Mouse (Mus musculus): ENCODE results near the gene 0610040J01Rik. TPM values are rescaled to one million over a fixed set of nuclear protein-coding genes. Genes with fewer than 3 reads are reported as not detected.

0610040J01Rik gene
- polyA plus RNA-seq, 1 experiment from 2014 or later: 11.8 TPM

DNA sequence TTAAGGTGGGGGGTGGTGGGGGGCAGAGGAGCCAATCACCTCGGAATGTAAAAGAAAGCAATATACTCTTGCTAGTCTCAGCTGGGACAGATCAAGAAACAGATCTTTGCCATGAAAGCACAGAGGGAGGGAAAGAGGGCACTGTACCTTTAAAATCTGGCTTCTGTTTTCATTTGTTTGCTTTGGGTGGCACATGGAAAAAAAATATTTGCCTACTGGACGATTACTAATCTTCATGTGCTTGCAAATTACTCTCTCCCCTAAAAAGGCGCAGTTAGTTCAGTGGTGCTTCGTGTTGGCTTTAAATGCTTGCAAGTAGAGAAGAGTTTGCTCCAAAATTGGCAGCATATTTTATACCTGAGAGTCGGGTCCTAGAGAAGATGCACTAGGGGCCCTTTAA, 13.7 kb downstream of the 0610040J01Rik start:
- Histone ChIP-seq H3K4me3 (ENCODE audit: low read depth, low read length) (no peak overlapping the region), H3K4me1 (replicated peaks; ENCODE audit: control insufficient read depth, insufficient read depth, low read length) (peaks cover 31% of the 10 kb centered on the region), H3K9me3 (ENCODE audit: control insufficient read depth, low read length) (no peaks in the 10 kb centered on the region), H3K27ac (ENCODE audit: low read depth, low read length) (no peak overlapping the region), H3K36me3 (ENCODE audit: control insufficient read depth, insufficient read depth, low read length) (no peaks in the 10 kb centered on the region), H3K4me2 (no peak overlapping the region), H3K27me3 (replicated peaks; ENCODE audit: control insufficient read depth, insufficient read depth, low read length) (no peaks in the 10 kb centered on the region), H3K9ac (ENCODE audit: low read depth, low read length) (no peak overlapping the region)
- DNase-seq (ENCODE audit: low spot score) (no peak), ATAC-seq (replicated peaks; ENCODE audit: low FRiP score) (no peak)
- WGBS: 68% methylated on average over 5 of the region's 5 CpGs

DNA sequence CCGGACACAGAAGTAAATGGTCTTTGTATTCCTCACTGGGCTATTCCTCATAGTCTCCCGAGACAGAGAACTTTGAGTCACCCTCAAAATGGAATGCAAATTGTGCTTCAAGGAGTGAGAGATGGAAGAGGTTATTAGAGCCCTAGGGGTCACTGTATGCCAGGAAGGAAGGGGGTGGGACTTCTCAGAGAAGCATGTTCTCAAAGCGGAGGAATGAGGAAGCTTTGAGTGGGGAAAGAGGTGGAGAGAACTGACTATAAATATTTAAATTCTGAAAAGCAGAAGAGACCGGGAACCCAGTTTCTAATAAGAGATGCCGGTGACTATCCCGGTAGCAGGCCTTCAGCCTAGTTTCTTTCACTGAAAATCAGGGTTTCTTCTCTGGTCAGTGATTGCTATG, 14.8 kb downstream of the 0610040J01Rik start:
- peak overlapping the region; percentile 25 for H3K4me2 ChIP-seq
- H3K27ac ChIP-seq (ENCODE audit: low read depth, low read length): 0 out of 2 replicates have a peak overlapping the region, but pooled peaks have one; percentile 19
- H3K4me1 ChIP-seq (replicated peaks; ENCODE audit: control insufficient read depth, insufficient read depth, low read length): peaks cover 26% of the 10 kb centered on the region
- WGBS: 39% methylated on average over 6 of the region's 6 CpGs
- H3K4me3 ChIP-seq (ENCODE audit: low read depth, low read length): no peak overlapping the region
- no peaks in the 10 kb centered on the region for H3K36me3 ChIP-seq (ENCODE audit: control insufficient read depth, insufficient read depth, low read length)
- H3K9ac ChIP-seq (ENCODE audit: low read depth, low read length): no peak overlapping the region
- ATAC-seq (replicated peaks; ENCODE audit: low FRiP score) (no peak), DNase-seq (ENCODE audit: low spot score) (no peak)
- H3K9me3 ChIP-seq (ENCODE audit: control insufficient read depth, low read length): no peaks in the 10 kb centered on the region
- H3K27me3 ChIP-seq (replicated peaks; ENCODE audit: control insufficient read depth, insufficient read depth, low read length): no peaks in the 10 kb centered on the region

DNA sequence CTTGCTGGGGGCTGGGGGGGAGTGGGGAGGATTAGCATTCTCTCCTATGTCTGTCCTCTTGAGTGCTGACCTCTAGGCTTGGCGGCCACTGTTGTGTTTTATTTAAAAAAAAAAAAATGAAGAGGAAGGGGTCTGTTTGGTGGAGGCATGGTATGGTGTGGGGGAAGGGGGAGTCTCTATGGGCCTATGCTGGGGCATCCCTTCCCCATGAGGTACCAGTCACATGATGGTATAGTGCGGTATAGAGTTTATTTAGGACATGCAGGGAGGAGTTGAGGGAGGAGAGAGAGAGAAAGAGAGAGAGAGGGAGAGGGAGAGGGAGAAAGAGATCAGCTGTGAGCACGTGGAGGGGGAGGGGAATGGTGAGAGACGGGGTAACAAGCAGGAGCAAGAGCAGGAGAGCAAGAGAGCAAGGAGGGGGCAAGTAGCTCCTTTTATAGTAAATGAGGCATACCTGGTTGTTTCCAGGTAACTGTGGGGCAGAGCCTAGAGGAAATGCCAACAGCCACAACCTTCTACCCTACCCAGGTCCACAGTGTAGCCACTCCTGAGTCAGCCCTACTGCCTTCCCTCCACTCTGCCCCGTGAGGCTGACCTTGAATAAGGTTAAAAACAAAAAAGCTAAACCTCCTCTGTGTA, 15.4 kb downstream of the 0610040J01Rik start:
- Histone ChIP-seq H3K4me1 (replicated peaks; ENCODE audit: control insufficient read depth, insufficient read depth, low read length) (peaks cover 21% of the 10 kb centered on the region), H3K4me2 (no peak overlapping the region; the same call in 1 of the 2 replicates), H3K9me3 (ENCODE audit: control insufficient read depth, low read length) (no peaks in the 10 kb centered on the region), H3K27me3 (replicated peaks; ENCODE audit: control insufficient read depth, insufficient read depth, low read length) (no peaks in the 10 kb centered on the region), H3K36me3 (ENCODE audit: control insufficient read depth, insufficient read depth, low read length) (no peaks in the 10 kb centered on the region), H3K9ac (ENCODE audit: low read depth, low read length) (no peak overlapping the region), H3K4me3 (ENCODE audit: low read depth, low read length) (no peak overlapping the region), H3K27ac (ENCODE audit: low read depth, low read length) (0 out of 2 replicates have a peak overlapping the region, but pooled peaks have one; percentile 19)
- DNase-seq (ENCODE audit: low spot score) (no peak), ATAC-seq (replicated peaks; ENCODE audit: low FRiP score) (no peak)
- WGBS: 22% methylated on average over 5 of the region's 5 CpGs

DNA sequence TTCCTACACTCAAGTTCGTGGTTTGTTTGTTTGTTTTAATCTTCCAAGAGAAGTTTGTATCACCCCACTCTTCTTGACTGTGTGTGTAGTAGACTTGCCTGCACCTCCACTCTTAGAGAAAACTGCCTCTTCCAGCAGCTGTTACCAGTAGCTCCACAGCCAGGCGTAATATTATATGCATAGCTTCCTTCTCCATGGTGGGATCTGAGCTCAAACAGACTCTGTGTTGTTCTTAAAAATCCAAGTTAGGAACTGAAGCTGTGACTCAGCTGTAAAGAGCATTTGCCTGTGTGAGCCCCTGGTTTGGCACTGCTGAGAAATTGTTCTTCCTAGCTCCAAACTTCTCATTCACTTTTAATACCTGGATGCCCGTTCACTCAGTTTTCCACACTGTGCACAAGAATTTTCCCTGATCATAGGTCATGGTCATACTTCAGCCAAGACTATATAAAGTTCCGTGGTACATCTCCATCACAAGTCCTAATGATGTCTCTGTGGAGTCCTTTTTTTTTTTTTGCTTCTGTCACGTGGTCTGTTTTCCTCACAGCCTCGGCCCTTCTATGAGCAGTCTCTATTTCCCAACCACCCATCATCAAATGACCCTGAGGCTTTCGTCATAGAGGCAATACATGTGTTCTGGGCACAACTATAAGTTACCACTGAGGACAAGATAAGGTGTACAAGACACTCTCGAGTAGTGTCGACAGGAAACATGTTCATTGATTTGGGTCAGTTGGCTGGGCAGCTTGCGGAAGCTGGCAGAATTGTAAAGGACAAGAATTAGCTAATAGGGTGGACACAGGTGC, 16.4 kb downstream of the 0610040J01Rik start:
- no peak for DNase-seq (ENCODE audit: low spot score)

DNA sequence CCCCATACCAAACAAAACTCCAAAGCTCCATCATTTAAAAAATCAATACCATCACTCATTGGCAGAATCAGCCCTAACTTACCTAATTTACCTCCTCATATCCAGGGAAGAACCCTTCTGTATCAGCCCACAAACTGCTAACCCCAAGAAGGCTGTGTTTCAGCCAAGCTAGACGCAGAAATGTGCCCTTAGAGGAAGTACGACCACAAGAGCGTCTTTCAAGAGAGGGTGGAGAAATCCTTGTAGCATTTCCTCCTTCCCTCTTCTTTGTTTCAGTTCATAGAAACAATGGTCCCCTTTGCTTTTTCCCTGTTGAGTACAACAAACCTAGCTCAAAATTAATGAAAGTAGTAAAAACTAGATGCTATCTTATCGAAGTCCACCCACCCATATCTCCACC, 18.9 kb downstream of the 0610040J01Rik start:
- ATAC-seq (replicated peaks; ENCODE audit: low FRiP score) (no peak), DNase-seq (ENCODE audit: low spot score) (no peak)
- no peaks in the 10 kb centered on the region for H3K9me3 ChIP-seq (ENCODE audit: control insufficient read depth, low read length)
- no peak overlapping the region for H3K4me3 ChIP-seq (ENCODE audit: low read depth, low read length)
- H3K9ac ChIP-seq (ENCODE audit: low read depth, low read length): no peak overlapping the region
- no peak overlapping the region for H3K4me2 ChIP-seq
- H3K4me1 ChIP-seq (replicated peaks; ENCODE audit: control insufficient read depth, insufficient read depth, low read length): peaks cover 5% of the 10 kb centered on the region; the same call in 1 of the 2 replicates
- WGBS: 42% methylated on average over 4 of the region's 4 CpGs
- no peaks in the 10 kb centered on the region for H3K36me3 ChIP-seq (ENCODE audit: control insufficient read depth, insufficient read depth, low read length)
- no peaks in the 10 kb centered on the region for H3K27me3 ChIP-seq (replicated peaks; ENCODE audit: control insufficient read depth, insufficient read depth, low read length)
- H3K27ac ChIP-seq (ENCODE audit: low read depth, low read length): no peak overlapping the region

More for the DNA sequence above, 16.4 kb downstream of the 0610040J01Rik start:
- Histone ChIP-seq H3K36me3 (ENCODE audit: control insufficient read depth, insufficient read depth, low read length) (no peaks in the 10 kb centered on the region), H3K4me2 (no peak overlapping the region), H3K4me3 (ENCODE audit: low read depth, low read length) (no peak overlapping the region), H3K9ac (ENCODE audit: low read depth, low read length) (no peak overlapping the region), H3K9me3 (ENCODE audit: control insufficient read depth, low read length) (no peaks in the 10 kb centered on the region), H3K4me1 (replicated peaks; ENCODE audit: control insufficient read depth, insufficient read depth, low read length) (peaks cover 15% of the 10 kb centered on the region), H3K27ac (ENCODE audit: low read depth, low read length) (no peak overlapping the region), H3K27me3 (replicated peaks; ENCODE audit: control insufficient read depth, insufficient read depth, low read length) (no peaks in the 10 kb centered on the region)
- no peak for ATAC-seq (replicated peaks; ENCODE audit: low FRiP score)
- WGBS: 62% methylated on average over 10 of the region's 10 CpGs

DNA sequence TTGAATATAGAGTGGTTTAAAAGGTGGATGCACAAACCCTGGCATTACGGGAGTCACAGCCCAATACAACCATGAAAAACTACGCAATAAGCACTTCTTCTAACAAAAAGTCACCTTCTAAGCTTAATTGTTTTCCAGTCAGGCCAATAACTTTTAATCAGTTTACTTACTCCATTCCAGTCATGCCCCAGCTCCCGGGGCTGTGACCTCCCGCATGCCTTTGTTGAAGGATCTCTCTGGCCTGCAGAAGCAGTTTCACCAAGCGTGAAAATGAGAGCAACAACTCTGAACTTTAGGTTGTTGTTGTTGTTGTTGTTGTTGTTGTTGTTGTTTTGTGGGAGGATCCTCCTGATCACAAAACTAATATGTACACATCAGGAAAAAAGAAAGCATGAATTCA, 21.8 kb downstream of the 0610040J01Rik start:
- no peak for ATAC-seq (replicated peaks; ENCODE audit: low FRiP score)
- Histone ChIP-seq H3K36me3 (ENCODE audit: control insufficient read depth, insufficient read depth, low read length) (no peaks in the 10 kb centered on the region), H3K27ac (ENCODE audit: low read depth, low read length) (no peak overlapping the region), H3K9ac (ENCODE audit: low read depth, low read length) (no peak overlapping the region), H3K4me1 (replicated peaks; ENCODE audit: control insufficient read depth, insufficient read depth, low read length) (peaks cover 7% of the 10 kb centered on the region; the same call in 1 of the 2 replicates), H3K27me3 (replicated peaks; ENCODE audit: control insufficient read depth, insufficient read depth, low read length) (no peaks in the 10 kb centered on the region), H3K4me3 (ENCODE audit: low read depth, low read length) (no peak overlapping the region), H3K4me2 (no peak overlapping the region), H3K9me3 (ENCODE audit: control insufficient read depth, low read length) (no peaks in the 10 kb centered on the region)
- 72% methylated on average over 5 of the region's 5 CpGs for WGBS
- DNase-seq (ENCODE audit: low spot score): peak; percentile 3

DNA sequence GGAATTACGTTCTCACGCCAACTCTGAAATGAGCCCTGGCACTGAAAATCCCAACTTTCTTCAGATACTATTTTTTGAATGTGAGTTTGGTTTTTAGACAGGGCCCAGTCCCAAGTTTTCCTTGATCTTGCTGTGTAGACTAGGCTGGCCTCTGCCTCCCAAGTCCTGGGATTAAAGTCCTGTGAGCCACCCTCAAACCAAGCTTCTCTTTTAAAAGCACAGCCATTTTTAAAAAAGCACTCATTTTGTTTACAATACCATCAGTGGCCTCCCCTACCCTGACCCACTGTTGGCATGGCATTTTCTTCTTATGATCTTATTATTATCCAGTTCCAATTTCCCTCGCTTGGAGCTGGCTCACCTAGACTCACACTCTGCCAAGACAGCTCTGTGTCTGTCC, 22.3 kb downstream of the 0610040J01Rik start:
- no peak for ATAC-seq (replicated peaks; ENCODE audit: low FRiP score)
- 90% methylated on average over 3 of the region's 3 CpGs for WGBS
- no peaks in the 10 kb centered on the region for H3K36me3 ChIP-seq (ENCODE audit: control insufficient read depth, insufficient read depth, low read length)
- peaks cover 7% of the 10 kb centered on the region; the same call in 1 of the 2 replicates for H3K4me1 ChIP-seq (replicated peaks; ENCODE audit: control insufficient read depth, insufficient read depth, low read length)
- no peak overlapping the region for H3K4me3 ChIP-seq (ENCODE audit: low read depth, low read length)
- DNase-seq (ENCODE audit: low spot score): no peak
- no peak overlapping the region for H3K4me2 ChIP-seq
- H3K27me3 ChIP-seq (replicated peaks; ENCODE audit: control insufficient read depth, insufficient read depth, low read length): no peaks in the 10 kb centered on the region
- H3K9ac ChIP-seq (ENCODE audit: low read depth, low read length): no peak overlapping the region
- H3K9me3 ChIP-seq (ENCODE audit: control insufficient read depth, low read length): no peaks in the 10 kb centered on the region
- no peak overlapping the region for H3K27ac ChIP-seq (ENCODE audit: low read depth, low read length)

DNA sequence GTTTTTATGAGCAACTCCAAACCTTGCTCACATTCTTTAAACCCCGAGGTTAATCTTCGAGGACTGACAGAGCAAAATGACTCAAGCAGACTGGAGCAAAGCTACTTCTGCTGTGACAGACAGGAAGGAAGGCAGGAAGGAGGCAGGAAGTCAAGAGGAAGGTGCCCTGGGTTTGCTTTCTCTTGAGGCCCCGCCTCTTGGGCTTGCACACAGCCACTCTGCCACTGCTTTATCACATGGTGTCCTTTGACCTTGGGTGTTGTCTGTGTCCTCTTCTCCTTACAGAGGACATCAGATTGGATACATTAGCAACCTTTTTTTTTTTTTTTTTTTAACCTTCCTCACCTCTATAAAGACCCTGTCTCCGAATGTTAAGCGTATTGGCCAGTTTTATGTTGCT, 25.0 kb downstream of the 0610040J01Rik start:
- DNase-seq (ENCODE audit: low spot score) (no peak), ATAC-seq (replicated peaks; ENCODE audit: low FRiP score) (peak; percentile 40)
- Histone ChIP-seq H3K36me3 (ENCODE audit: control insufficient read depth, insufficient read depth, low read length) (no peaks in the 10 kb centered on the region), H3K9ac (ENCODE audit: low read depth, low read length) (no peak overlapping the region), H3K4me2 (no peak overlapping the region), H3K9me3 (ENCODE audit: control insufficient read depth, low read length) (no peaks in the 10 kb centered on the region), H3K27me3 (replicated peaks; ENCODE audit: control insufficient read depth, insufficient read depth, low read length) (no peaks in the 10 kb centered on the region), H3K4me1 (replicated peaks; ENCODE audit: control insufficient read depth, insufficient read depth, low read length) (peaks cover 7% of the 10 kb centered on the region; the same call in 1 of the 2 replicates), H3K27ac (ENCODE audit: low read depth, low read length) (no peak overlapping the region), H3K4me3 (ENCODE audit: low read depth, low read length) (no peak overlapping the region)
- 55% methylated on average over 5 of the region's 5 CpGs for WGBS

All from liver, embryonic 11.5 days (tissue).